Mouse (Mus musculus) heart, adult 2 months (tissue): ENCODE results near the gene Slc35e4. TPM values are rescaled to one million over a fixed set of nuclear protein-coding genes. Genes with fewer than 3 reads are reported as not detected.

Experiments
- DNase-seq, 2 experiments: peaks; one replicate each; pipeline ENCODE4 v3.0.0; 2021
- H3K27ac ChIP-seq: fragments of 200-600 bp; 2 replicates; pipeline ENCODE4 v1.8.1; 2022
- H3K27me3 ChIP-seq: fragments of 200-500 bp; 2 replicates; pipeline ENCODE4 v1.6.1; 2012; ENCODE audit warnings: mild to moderate bottlenecking, low read length, inconsistent platforms, mixed read lengths; ENCODE audit not compliant: control insufficient read depth, insufficient read depth
- H3K36me3 ChIP-seq: fragments of 200-500 bp; 2 replicates; pipeline ENCODE4 v1.6.1; 2012; ENCODE audit warnings: low read length, inconsistent platforms; ENCODE audit not compliant: control insufficient read depth, insufficient read depth
- H3K4me1 ChIP-seq: fragments of 200-500 bp; 2 replicates; pipeline ENCODE4 v1.6.1; 2011; ENCODE audit warnings: low read length; ENCODE audit not compliant: control insufficient read depth, insufficient read depth
- H3K4me3 ChIP-seq: fragments of 200-600 bp; 2 replicates; pipeline ENCODE4 v1.8.1; 2022
- H3K79me2 ChIP-seq: fragments of 200-500 bp; replicated peaks from 2 replicates; pipeline ENCODE4 v1.6.1; 2012; ENCODE audit warnings: mild to moderate bottlenecking, inconsistent platforms, low read length, moderate library complexity, mixed read lengths; ENCODE audit not compliant: control insufficient read depth, insufficient read depth
- H3K9ac ChIP-seq: fragments of 200-500 bp; 2 replicates; pipeline ENCODE4 v1.6.1; 2012; ENCODE audit warnings: low read depth, mild to moderate bottlenecking, control low read depth, inconsistent platforms, low read length, mixed read lengths
- CTCF ChIP-seq: fragments of 200-600 bp; IDR thresholded peaks from 2 replicates; pipeline ENCODE4 v1.8.1; 2022; ENCODE audit warnings: antibody characterized with exemption, mild to moderate bottlenecking, moderate library complexity
- EP300 ChIP-seq: fragments of 200-500 bp; IDR thresholded peaks from 2 replicates; pipeline ENCODE4 v1.6.1; 2011; ENCODE audit warnings: low read depth, low read length, control low read depth; ENCODE audit not compliant: insufficient read depth
- POLR2A ChIP-seq: fragments of 200-500 bp; IDR thresholded peaks from 2 replicates; pipeline ENCODE4 v1.6.1; 2011; ENCODE audit warnings: mild to moderate bottlenecking, low read depth, low read length, control low read depth; ENCODE audit not compliant: insufficient read depth
- WGBS: fragments of 180-500 bp; shearing (Covaris S2); methylation state at CpG from one replicate; pipeline ENCODE4 v1.1.7; 2018; 5-methylcytosine and 5-hydroxymethylcytosine counted together
- intact Hi-C: fragments of 180-260 bp; cut with DNase I; formaldehyde crosslinking; loops from one replicate; pipeline ENCODE4 v1.15.1; 2025
- polyA plus RNA-seq: library from polyadenylated mRNA; depleted of rRNA; stranded (reverse); fragments of >200 nt; gene quantifications from 2 replicates; pipeline ENCODE4 v1.2.3, GENCODE M21; 2012
- total RNA-seq, 2 experiments: library from RNA; stranded (reverse); gene quantifications; 2 replicates each; pipeline ENCODE4 v1.2.3; 2021

Gene Slc35e4
- total and polyA plus RNA-seq, 3 experiments = 3.9 to 6.9 (median 6.3) TPM

DNA sequence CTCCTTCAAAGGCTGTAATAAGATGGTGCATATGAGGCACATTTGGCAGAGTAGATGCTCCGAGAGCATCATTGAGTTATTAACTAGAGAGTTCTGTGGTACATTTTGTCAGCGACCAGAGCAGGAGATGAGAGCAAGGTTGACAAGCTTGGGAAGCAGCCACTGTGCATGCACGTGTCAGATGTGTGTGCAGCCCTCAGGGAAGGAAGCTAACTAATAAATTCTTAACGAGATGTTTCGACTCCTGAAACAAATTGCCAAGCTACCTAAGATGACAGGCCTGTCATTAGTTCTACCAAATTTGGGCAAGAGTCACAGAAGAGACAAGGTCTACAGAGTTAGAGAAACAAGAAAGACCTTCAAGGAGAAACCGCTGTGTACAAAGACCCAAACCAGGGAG is 50.1 kb downstream of the Slc35e4 start:
- Histone ChIP-seq H3K4me1 (no peaks in the 10 kb centered on the region; the same call in 1 of the 2 replicates), H3K9ac (no peak overlapping the region), H3K79me2 (no peaks in the 10 kb centered on the region), H3K27me3 (no peaks in the 10 kb centered on the region), H3K36me3 (no peaks in the 10 kb centered on the region), H3K4me3 (peak overlapping the region; percentile 40; the same call in 1 of the 2 replicates), H3K27ac (0 out of 2 replicates have a peak overlapping the region, but pooled peaks have one; percentile 45)
- no peak for TF ChIP-seq POLR2A
- no peak for TF ChIP-seq EP300
- no peak for TF ChIP-seq CTCF
- 45% methylated on average over 6 of the region's 6 CpGs for WGBS
- intact Hi-C loops = no loop called here
- no peak for DNase-seq

DNA sequence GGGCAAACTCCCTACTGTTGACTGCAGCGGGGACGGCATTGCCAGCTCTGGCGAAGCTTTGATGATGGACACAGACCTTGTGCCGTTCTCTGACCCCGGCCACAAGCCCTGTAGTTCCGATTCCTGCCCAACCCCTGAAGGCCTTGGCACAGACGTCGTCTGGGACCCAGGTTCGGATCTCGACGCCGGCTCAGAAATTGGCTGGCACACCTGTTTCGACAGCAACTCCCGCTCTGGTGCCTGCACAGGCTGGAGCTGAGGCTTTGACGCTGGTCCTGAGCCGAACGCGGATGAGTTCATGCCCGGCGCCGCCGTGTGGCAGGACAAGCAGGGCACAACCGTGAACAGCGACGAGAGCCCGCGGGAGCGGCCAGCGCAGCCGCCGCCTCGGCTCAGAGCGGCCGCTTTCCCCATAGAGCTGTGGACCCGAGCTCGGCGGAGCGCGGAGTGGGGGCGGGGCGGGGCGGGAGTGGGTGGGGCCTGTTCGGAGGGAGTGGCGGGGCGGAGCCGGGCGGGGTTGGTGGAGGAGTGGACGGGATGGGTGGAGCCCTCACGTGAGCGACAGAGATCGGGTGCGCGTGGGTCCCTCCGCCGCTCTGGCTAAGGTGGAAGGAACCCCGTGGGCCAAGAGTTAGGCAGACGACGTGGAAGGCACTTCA is 50.9 kb downstream of the Slc35e4 start, which contains the start of gene Osbp2:
Gene Osbp2 (minus strand): TSS at position 450 of the 659 bp plus-strand sequence.
- 4% methylated on average over 52 of the region's 58 CpGs for WGBS
- peak within 1 kb of the TSS; percentile 45; the same call in 1 of the 2 replicates for H3K27ac ChIP-seq

GRCm38 (mm10) chr11:3862661-3863453 is 51.6 kb downstream of the Slc35e4 start:
- Histone ChIP-seq H3K27ac (no peak overlapping the region; the same call in 1 of the 2 replicates), H3K27me3 (no peaks in the 10 kb centered on the region), H3K4me3 (peak overlapping the region; percentile 40), H3K79me2 (no peaks in the 10 kb centered on the region), H3K36me3 (no peaks in the 10 kb centered on the region), H3K9ac (peak overlapping the region; percentile 49; the same call in 1 of the 2 replicates), H3K4me1 (no peaks in the 10 kb centered on the region; the same call in 1 of the 2 replicates)
- no peak for DNase-seq
- TF ChIP-seq POLR2A (no peak), CTCF (0 out of 2 replicates have a peak, but pooled peaks have one; percentile 17)
- 64% methylated on average over 19 of the region's 19 CpGs for WGBS
- intact Hi-C loops = no loop called here

More for the DNA sequence above, 50.9 kb downstream of the Slc35e4 start, which contains the start of gene Osbp2:
- DNase-seq = peak; percentile 70 to 79
- peak within 1 kb of the TSS; percentile 40 for H3K4me3 ChIP-seq
- intact Hi-C loops = no loop called here
- TF ChIP-seq CTCF (peak; percentile 63), POLR2A (peak; percentile 47; the same call in 1 of the 2 replicates), EP300 (no peak)
- H3K9ac ChIP-seq = peak within 1 kb of the TSS; percentile 49
- H3K27me3 ChIP-seq = no peaks in the 10 kb centered on the region
- no peaks in the 10 kb centered on the region for H3K79me2 ChIP-seq
- no peaks in the 10 kb centered on the region; the same call in 1 of the 2 replicates for H3K4me1 ChIP-seq
- H3K36me3 ChIP-seq = no peaks in the 10 kb centered on the region

DNA sequence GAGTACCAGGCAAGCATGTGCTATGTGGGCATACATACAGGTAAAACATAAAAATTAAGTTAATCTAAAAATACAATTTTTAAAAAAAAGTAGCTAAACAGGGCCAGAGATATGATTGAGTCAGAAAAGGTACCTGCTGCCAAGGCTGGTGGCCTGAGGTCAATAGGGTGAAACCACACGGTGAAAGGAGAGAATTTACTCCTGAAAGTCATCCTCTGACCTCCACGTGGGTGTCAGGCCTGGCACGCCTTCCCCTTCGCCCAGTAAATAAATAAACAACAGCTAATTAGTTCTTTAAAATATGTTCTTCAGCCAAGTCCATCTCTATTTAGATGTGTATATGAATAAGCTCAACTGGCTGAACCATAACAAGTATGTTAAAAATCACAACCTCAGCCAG is 54.1 kb downstream of the Slc35e4 start:
- no peaks in the 10 kb centered on the region; the same call in 1 of the 2 replicates for H3K4me1 ChIP-seq
- H3K4me3 ChIP-seq = no peak overlapping the region
- no peaks in the 10 kb centered on the region for H3K36me3 ChIP-seq
- DNase-seq = no peak
- no peaks in the 10 kb centered on the region for H3K27me3 ChIP-seq
- no peaks in the 10 kb centered on the region for H3K79me2 ChIP-seq
- WGBS = 65% methylated on average over 4 of the region's 4 CpGs
- H3K27ac ChIP-seq = no peak overlapping the region
- intact Hi-C loops = no loop called here
- TF ChIP-seq CTCF (no peak), POLR2A (no peak), EP300 (no peak)
- H3K9ac ChIP-seq = no peak overlapping the region

DNA sequence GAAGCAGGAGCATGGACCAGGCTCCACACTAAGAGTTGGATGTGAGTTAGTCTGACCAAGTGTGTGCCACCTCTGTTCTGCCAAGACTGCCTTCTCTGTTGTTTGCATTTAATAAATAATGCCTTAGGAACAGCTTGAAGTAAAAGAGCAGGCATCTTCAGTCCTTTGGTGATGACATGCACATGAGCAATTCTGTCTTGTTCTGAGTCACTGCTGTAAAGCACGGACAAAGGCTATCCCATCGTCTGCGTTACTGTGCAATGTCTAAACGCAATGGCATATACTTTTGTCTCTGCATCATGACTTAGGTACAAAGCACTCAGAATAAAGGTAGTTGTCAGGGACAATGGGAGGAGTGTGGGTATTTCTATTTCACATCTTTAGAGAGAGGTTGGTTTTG is 54.7 kb downstream of the Slc35e4 start:
- intact Hi-C loops = no loop called here
- Histone ChIP-seq H3K27me3 (no peaks in the 10 kb centered on the region), H3K79me2 (no peaks in the 10 kb centered on the region), H3K4me1 (no peaks in the 10 kb centered on the region; the same call in 1 of the 2 replicates), H3K9ac (no peak overlapping the region), H3K4me3 (no peak overlapping the region), H3K27ac (no peak overlapping the region), H3K36me3 (no peaks in the 10 kb centered on the region)
- TF ChIP-seq POLR2A (no peak), EP300 (no peak), CTCF (no peak)
- no peak for DNase-seq
- 89% methylated on average over 4 of the region's 4 CpGs for WGBS
